Mouse (Mus musculus): ENCODE measurements around the gene Ptprg.
A peak's percentile ranks its signal among the peaks of the same experiment; 100 is the strongest.

Ptprg gene

DNA sequence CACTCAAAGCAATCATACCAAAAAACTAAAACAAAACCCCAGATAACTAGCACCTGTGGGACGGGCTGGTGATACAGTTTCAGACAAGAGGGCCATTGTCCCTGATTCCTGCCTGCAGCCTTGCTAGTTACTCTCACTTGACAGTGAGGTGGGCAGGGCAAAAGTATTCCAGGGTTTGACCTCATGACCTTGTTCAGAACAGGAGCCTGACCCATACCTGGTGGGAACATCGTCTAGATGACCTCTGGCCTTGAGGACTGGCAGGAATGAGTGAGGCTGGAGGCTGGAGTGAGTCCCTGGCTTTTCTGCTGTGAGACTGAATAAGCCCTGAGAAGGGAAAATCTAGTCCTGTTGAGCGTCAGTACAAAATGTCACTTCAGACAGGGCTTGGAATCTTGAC, 11.1 kb downstream of the Ptprg start:
- DNase-seq (ENCODE audit: low spot score in 2 of 2): no peak

DNA sequence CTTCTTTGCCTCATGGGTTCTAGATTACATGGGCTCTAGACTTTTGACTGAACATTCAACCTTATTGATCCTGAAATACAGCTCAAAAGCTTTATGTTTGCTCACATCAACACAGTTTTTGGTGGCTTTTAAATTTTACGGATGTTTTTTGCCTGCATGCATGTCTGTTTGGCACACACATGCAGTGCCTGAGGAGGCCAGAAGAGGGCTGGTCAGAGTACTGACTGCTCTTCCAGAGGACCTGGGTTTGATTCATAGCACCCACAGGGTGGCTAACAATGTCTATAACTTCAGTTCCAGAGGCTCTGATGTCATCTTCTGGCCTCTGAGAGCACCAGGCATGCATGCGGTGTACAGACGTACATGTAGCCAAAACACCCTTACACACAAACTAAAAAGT, 12.0 kb downstream of the Ptprg start:
- DNase-seq (ENCODE audit: low spot score in 2 of 2): no peak

DNA sequence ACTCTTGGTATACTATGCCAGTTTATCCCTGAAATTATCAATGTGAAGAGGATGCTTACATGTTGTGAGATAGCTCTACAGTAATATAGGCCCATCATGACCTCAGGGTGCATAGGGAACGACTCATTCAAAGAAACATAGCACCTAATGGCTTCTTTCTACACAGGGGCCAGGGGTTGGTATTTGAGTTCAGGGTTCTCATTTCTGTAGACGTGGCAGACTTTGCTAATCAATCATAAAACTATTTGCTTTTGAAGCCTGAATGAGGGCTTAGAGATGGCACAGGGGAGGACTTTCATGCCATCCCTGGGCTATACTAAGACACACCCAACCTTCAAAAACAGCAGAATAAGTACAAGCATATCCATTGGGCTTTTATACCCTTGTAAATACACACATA, 16.4 kb downstream of the Ptprg start:
- no peak for DNase-seq (ENCODE audit: low spot score in 2 of 2)

DNA sequence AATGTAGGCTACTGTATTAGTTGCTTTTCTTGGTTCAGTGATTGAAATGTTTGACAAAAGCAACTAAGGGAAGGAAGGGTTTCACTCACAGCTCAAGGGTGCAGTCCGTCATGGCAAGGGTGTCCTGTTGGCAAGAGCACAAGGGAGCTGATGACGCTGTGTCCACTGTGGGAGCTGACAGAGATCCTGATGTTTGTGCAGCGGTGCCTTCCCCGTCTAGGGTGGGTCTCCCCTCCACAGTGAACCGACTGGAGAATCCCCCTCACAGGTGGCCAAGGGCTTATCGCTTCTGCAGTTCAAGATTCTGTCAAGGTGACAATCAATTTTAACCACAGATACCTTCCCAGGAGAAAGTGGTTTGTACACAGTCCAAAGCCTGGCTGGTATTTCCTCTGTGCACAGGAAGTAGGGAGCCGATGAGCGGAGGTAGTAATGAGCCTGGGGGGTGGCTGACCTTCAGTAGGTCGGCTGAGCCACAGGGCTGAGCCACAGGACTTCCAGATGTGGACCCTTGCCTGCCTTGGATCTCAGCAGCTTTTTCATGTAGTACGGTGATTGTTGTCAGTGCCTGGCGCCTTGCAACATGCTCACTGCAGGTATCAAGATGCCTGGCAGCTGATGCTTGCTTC, 18.5 kb downstream of the Ptprg start:
- no peak for DNase-seq (ENCODE audit: low spot score in 2 of 2)

DNA sequence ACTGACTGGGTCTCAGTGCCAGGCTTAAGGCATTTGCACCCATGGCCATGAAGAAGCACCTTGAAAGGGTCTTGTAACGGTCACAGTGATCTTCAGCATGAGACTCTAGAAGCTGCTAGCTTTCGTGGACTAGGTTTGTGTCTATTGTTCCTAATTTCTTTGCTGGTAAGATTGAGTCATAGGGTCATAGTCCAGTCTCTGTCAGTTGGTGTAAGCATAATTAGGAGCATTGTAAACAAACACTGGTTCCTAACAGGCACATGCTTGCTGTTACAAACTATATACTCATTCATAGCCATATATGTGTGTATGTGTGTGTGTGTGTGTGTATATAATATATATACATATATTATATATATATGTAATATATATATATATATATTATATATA, 19.1 kb downstream of the Ptprg start:
- DNase-seq (ENCODE audit: low spot score in 2 of 2): no peak

DNA sequence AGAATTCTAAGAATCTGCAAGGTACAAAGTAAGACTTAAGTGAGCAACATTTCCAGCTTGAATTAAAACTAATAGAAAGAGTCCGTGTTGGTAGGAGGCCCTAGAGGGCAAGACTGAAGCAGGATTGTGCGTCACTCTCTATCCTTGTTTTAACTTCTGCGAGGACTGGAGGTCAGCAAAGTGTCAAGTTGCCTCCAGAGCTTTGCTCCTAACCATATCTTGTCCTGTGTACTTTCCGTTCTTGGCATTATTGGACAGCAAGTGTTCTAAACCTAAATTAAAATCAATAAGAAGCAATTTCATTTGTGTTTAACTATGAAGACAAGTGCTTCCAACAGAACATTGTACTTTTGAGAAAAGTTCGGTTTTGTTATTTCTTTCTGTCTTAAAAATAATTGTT, 20.4 kb downstream of the Ptprg start:
- DNase-seq (ENCODE audit: low spot score in 2 of 2): no peak

DNA sequence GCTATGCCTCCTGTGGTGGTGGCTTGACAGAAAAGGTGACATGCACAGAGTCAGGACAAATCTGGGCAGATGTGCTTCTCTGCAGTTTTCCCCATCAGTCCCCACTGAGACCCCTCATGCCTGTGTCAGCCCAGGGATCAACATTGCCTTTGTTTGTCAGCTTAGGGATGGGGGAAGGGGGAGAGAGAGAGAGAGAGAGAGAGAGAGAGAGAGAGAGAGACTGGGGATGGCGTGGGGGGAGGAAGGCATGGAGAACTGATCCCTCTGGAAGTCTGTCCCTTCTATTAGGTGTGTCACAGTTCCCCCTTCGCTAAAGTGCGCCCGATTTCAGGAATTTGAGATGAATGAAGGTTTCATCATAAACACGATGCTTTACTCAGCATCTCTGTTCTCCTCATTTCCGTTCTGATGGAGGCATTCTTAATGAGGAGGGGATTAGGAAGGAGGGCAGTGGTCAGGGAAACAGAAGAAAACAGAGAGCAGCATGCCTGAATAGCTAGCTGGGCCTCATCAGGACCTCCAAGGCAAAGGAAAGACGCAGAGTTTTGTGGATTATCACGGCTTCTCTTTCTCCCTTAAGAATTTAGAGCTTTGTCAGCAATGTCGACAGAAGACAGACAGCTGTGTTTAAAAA, 24.1 kb downstream of the Ptprg start:
- no peak for DNase-seq (ENCODE audit: low spot score in 2 of 2)

DNA sequence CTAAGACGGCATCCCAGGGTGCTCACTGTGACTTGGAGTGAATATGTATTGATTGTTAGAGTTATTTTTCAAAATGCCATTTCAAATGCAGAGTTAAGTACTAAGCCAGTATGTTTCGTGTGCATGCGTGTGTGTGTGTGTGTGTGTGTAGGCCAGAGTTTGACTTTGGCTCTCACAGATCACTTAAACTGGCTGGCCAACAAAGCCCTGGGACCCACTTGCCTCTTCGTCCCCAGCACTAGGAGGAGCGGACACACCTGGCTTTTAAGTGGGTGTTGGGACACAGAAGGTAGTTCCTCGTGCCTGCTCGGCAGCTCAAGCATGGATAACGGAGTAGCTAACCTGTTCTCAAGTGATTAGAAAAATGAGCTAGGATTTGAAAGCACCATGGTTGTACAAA, 24.6 kb downstream of the Ptprg start:
- DNase-seq (ENCODE audit: low spot score in 2 of 2): no peak

DNA sequence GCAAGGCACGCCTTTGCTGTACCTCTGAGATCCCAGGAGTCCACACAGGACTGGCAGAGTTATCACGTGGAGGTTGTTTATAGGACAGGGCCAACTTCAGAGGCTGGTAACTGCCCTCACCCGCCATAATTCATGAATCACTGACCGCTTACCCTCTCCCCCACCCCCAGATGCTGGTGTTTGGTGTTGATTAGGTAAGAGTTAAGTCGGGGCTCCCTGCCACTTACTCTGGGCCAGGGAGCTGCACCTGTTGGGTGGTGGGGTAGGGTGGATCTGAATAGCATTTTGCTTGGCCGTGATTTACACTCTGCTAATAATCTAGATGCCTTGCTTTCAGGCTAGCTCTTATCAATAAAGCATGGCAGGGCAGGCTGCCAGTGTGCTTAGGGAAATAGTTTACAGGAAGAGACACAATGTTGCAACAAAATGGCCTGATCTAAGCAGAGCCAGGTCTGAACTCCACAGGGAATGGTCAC, 25.2 kb downstream of the Ptprg start:
- no peak for DNase-seq (ENCODE audit: low spot score in 2 of 2)

DNA sequence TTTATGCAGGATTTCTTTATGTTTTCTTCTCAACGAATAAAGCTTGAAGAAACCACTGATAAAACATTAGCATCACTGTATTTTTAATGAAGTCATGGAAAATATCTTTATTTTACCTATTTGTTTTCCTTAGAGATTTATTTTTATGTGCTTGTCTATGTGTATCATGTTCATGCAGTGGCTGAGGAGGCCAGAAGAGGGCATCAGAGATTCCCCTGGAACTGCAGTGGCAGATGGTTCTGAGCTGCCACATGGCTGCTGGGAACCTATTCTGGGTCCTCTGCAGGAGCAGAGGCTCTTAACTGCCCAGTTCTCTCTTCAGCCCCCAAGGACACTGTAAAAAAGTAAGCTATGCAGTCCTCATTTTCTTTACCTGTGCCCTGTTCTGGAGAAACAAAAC, 26.6 kb downstream of the Ptprg start:
- DNase-seq (ENCODE audit: low spot score in 2 of 2): no peak

DNA sequence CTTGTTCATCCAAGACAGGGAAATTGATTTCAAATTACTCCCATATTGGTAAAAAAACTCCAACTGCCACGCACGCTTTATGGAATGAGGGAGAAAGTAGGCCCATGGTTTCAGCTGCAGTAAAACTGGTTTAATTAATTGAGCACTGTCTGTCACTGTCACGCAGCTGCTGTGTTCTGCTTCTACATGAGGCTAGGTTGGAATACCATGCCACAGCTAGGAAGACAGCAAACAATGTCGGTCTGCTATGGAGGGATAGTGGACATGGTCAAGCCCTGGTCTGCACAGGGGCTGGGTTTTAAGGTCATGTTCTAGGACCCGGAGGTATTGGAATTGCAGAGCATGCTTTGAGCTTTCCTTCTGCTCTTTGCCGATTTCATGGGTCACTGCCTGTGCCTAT, 30.9 kb downstream of the Ptprg start:
- no peak for DNase-seq (ENCODE audit: low spot score in 2 of 2)

DNA sequence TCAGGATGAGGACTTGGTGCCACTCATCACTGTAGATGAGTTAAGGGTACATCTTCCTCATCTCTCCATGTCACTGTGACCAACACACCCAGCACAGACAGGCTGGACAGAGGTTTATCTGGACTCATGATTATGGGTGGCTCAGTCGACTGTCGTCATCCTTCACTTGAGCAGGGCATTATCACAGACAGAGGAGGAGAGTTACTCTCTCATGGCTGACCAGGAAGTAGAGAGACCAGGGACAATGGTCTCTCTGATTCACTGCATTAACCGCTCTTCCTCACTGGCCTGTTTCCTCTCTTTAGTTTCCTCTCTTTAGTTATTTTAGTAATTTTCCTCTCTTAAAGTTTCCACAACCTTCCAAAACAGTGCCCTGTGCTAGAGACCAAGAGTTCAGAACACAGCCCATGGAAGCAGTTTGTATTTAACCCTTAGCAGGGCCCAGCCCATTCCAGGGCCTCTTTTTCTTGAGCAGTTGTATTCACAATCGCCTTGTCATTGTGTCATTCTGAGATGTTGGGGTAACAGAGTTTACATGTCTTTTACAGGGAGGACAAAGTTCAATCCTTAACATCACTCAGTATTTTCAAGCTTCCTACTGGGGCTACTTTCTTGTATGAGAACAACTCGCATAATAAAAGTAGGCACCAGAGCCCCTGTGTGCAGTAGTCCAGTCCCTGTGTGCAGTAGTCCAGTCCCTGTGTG, 31.7 kb downstream of the Ptprg start:
- no peak for DNase-seq (ENCODE audit: low spot score in 2 of 2)

DNA sequence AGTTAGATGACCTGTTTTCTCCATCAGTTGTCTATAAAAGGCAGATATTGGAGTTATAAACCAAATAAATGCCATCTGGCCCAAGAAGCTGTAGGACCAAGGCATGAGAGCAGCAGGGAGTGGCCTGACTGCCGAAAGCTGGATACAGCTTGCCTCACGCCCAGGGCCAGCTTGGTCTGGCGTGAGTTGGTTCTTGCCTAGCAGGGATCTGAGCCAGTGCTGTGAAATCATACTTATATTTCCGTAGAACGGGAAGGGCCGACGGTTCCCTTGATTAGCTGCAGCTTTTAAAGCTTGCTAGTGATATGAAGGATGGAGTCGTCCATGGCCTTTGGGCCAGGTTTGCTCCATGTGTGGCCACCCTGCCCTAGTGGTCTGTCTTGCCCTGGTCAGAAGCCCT, 37.1 kb downstream of the Ptprg start:
- DNase-seq (ENCODE audit: low spot score in 2 of 2): no peak

DNA sequence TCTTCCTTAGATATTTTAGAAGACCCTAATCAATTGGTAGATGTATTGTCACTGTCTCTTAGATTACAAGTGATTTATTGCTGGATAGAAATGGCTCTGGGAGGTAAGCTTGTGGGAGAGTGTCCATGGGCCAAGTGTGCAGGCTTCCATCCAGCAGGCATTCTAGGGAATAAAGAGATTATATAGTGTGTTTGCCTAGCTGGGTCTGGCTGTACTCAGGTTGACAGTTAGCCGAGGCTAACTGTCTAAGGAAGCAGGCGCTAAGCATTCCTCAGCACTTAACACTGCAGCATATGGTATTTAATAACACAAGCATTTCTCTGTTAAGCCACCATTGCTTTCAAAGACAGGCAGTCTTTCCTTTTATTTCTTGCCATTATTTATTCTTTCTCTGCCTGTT, 39.3 kb downstream of the Ptprg start:
- DNase-seq (ENCODE audit: low spot score in 2 of 2): no peak

DNA sequence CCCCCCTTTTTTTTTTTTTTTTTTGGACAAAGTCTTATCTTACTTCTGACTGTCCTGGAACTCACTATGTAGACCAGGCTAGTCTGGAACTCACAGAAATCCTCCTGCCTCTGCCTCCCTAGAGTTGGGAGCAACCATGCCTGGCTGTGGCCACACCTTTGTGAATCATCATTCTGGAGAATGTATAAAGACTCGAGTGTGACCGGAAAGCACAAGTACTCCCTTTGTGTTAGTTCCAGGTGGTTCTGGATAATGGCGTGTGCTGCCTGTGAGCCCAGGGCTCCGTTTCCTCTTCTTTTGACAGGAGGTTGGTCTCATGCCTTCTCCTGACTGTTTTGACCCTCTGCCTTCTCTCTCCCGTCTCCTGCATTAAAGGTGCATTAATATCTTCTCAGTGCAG, 41.0 kb downstream of the Ptprg start:
- DNase-seq (ENCODE audit: low spot score in 2 of 2): no peak

DNA sequence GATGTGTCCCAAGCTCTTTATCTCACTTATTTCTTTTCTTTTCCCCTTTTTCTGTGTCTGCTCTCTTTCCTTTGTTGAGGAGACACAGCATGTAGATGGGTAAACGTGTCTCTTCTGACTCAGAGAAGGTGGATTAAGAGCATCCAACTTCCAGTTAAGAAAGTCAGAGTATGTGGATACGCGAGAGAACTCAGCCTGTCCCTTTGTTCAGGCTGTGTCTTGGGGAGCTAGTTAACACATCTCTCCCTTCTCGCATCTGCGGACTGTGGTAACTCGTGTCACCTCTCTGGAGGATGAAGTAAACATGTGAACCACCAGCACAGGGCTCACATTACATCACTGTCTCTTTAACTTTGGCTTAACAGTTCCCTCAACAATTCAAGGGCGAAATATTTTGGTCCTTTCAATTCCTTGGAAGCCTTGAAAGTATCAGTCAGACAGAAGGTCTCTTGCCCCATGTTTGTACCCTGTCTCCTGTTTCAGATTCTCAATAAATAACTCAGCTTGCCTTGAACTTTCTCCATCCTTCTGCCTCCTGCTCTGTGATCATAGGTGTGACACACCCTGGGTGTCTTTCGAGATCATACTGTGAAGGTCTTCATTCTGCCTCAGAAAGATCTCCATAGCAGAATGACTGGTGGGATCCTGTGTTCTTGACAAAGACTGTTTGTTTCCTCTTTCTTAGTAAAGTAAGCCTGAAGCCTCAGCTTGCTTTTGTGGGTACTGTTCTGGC, 51.0 kb downstream of the Ptprg start:
- DNase-seq (ENCODE audit: low spot score in 2 of 2): no peak

DNA sequence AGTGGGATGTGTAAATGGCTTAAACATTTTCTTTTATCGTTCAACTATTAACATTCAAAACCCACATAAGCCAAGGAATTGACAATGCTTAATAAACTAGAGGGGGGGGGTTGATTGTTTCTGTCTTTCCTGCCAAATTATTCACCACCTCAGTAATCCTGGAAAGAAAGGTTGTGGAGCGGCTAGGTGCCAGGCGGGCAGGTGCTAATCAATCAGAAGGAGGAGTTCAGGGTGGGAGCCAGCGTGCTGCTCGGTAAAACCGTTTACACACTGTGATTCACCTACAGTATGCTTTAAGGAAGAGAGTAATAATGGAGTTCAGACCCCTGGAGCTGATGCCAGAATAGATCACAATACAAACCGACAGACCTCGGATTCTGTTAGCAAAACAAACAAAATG, 55.0 kb downstream of the Ptprg start:
- DNase-seq (ENCODE audit: low spot score in 2 of 2): no peak

DNA sequence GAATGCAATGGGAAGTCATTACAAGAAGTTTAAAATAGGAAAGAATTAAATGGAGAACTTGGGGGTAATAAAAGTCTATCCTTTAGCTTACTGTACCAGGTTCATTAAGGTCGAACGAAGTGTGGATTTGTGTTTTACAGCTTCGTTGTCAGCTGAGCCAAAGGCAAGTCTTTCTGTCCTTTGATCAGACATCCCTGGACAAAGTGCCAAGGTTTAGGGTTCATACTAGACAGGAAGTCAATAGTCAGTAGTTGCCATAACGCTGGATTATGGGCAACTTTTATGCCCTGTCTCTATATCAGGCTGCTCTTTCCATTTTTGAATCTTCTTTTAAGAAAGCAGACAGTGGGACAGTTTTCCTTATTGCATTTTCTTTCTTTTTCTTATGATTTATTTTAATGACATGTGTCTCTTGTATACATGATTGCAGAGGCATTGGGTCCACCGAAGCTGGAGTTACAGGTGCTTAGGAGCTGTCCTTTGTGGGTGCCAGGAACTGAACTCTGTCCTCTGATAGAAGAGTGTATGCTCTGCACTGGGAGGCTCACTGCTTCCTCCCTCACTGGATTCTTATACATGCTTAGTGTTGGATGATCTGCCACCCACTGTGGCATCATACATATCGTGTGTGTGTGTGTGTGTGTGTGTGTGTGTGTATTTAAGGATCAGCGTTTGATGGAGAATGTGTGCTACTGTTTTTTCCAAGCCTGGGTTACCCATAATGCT, 56.7 kb downstream of the Ptprg start:
- DNase-seq (ENCODE audit: low spot score in 2 of 2): no peak

DNA sequence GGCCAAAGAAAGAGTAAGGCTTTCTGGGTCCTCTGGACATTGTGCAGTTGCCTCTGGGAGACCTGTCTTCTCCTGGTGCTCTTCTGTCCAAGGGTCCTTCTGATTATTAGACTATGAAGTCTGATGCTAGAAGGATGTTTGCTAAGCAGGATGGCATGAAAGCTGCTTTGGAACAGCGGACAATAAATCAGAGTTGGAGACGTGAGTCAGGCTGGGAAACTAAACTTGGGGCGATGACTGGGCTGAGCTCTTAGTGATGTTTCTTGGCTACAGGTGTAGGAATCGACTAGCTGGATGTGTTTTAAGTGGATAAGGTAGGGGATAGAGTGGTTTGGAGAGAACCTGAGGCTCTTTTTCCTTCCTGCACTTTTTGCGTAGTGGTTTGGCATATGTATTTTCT, 59.1 kb downstream of the Ptprg start:
- no peak for DNase-seq (ENCODE audit: low spot score in 2 of 2)

DNA sequence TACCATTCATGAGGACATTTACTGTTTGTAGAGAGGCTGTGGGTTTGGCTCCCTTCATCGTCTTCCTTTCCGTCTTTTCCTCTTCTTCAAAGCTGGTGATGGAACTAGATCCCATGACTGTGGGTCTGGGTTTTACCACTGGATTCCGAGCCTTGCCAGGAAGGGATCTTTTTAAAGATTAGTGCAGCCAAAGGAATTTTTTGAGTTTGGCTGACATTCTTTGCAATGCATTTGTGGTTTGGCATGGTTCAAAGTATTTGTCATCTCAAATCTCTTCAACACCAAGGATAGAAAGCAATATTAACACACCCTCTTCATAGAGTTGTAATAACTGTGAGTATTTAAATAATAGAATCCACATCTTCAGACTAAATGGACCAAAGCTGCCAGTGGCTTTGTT, 59.8 kb downstream of the Ptprg start:
- no peak for DNase-seq (ENCODE audit: low spot score in 2 of 2)

DNA sequence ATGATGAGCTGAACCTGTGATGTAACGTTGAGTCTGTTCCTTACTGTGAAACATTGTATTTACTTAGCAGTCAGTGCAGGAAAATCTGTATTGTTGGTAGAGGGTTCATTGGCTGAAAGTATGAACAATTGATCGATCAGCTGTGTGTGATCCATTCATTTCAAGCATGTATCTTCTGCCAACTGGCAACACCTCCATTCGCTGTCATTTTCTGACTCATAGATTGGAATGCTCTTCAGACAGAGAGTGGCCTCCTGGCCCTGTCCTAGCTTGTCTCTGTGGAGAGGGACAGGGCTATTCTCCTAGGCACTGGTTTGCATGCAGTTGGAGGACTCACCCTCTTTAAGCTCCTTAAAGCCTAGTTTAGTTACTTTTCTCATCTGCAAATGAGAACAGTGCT, 62.4 kb downstream of the Ptprg start:
- DNase-seq (ENCODE audit: low spot score in 2 of 2): no peak

DNA sequence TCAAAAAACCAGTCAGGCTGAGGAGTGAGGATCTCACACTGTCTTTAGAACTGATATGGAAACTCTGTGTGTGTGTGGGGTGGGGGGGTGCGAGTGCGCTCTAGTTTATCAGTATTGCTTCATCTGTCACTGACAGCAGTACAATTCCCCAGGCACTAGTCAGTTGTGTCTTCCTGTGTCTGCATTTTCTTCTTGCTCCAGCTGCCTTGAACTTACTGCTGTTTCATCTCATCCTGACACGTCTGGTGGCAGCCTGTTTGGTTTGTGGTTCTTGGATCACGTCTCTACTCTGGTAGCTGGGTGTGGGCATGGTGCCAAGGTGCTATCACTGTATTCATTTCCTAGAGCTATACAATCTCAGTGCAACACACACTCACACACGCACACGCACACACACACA, 64.0 kb downstream of the Ptprg start:
- DNase-seq (ENCODE audit: low spot score in 2 of 2): peak in 1 of 2 experiments; percentile 16
